In the genomic region with DNA sequence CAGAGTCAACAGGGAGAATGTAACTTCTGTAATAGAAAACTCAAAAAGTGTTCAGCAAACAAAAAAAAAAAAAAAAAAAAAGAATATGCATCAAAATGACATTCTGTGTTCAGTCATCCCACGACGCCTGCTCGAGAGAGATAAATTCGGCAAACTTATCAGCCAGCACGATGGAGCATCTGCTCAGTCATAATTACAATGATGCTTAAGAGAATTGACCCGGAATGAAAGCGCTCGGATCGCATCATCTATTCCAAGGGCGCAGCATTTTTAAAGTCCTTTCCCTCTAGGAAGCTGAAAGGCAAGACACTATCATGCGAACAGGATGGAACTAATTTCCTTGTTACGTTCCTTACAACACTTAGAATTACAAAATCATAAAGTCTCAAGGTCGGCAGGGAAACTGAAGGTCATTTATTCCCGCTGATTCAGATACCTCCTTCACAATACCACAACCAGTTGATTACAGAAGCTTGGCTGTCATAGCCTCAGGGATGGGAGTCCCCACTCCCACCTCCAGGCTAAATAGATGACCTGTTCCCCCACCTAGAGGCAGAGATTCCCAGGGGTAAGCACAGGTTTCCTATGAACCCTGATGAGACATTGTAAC, we compare ENCODE assay signal across 14 mouse cellular contexts.
"Had no signal": no experiment of that assay in that cellular context is flagged by ENCODE, and none has a peak within 500 bp of the region (broad histone marks: within the 10 kb centered on the region; RNA-seq: fewer than 3 reads in every experiment).

No protein-coding gene starts in this region.

- H3K4me1 ChIP-seq: limb, embryonic 12.5 days; liver, embryonic 13.5 days; lung, embryonic 15.5 days; megakaryocyte, embryonic 14.5 days; midbrain, embryonic 12.5 days; stomach, embryonic 15.5 days had no signal

- H3K27me3 ChIP-seq: limb, embryonic 12.5 days; liver, embryonic 13.5 days; lung, embryonic 15.5 days; midbrain, embryonic 12.5 days; stomach, embryonic 15.5 days had no signal

- H3K9ac ChIP-seq: limb, embryonic 12.5 days; liver, embryonic 13.5 days; liver, postnatal 0 days; lung, embryonic 15.5 days; midbrain, embryonic 12.5 days; stomach, embryonic 15.5 days had no signal

- H3K4me3 ChIP-seq: limb, embryonic 12.5 days; liver, embryonic 13.5 days; lung, embryonic 15.5 days; megakaryocyte, embryonic 14.5 days; midbrain, embryonic 12.5 days; stomach, embryonic 15.5 days had no signal

- H3K4me2 ChIP-seq: limb, embryonic 12.5 days; liver, embryonic 13.5 days; lung, embryonic 15.5 days; midbrain, embryonic 12.5 days; stomach, embryonic 15.5 days had no signal

- DNase-seq: kidney, adult 8-10 months; kidney, postnatal 25 days; liver; liver, embryonic 13.5 days; liver, postnatal 0 days; lung, postnatal 14 days; right cerebral cortex, postnatal 14 days; thymus, postnatal 4 days had no signal

- H3K27ac ChIP-seq: limb, embryonic 12.5 days; liver, embryonic 13.5 days; lung, embryonic 15.5 days; macrophage; midbrain, embryonic 12.5 days; stomach, embryonic 15.5 days had no signal

- H3K9me3 ChIP-seq: lung, embryonic 15.5 days; stomach, embryonic 15.5 days had no signal

- H3K36me3 ChIP-seq: liver, embryonic 13.5 days; lung, embryonic 15.5 days; midbrain, embryonic 12.5 days; stomach, embryonic 15.5 days had no signal

- ATAC-seq: liver, postnatal 0 days had no signal
